Mouse (Mus musculus): ENCODE results near the gene Nubp2.

Nubp2 gene

DNA sequence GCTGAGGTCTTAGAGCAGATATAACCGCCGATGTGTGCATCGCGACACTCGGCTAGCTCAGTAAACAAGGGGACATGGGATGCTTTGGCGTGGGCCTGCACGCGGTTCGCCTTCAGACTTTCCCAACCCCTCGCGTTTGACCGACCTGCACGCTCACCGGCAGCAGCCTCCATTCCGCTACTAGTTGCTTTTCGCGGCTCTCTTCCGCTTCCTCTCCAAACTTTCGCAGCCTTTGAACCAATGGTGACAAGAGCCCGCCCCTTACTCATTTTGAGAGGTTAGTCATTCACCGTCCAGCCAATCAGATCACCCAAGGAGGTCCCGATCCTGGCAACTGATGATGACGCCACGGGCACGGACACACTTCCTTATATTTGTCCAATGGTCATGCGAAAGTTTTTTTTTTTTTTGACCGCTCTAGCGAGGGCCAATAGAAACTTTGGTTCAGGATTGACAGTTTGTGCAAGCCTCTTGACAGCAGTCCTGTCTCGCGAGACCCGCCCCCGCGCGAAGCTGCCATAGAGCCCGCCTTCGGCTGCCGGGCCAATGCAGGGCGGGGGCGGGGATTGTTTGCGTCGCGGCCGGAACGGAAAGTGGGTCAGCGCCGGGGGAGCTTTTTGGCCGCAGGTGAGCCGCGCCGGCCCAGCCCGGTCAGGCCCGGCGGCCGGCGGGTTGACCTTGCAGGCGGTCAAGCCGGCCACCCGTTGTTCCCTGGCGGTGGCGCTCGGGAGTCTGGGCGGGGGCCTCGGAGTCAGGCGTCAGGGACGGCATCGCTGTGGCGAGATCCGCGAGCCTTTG lies at the start of gene Nubp2, which contains the start of gene Spsb3:
Nubp2 (minus strand) TSS at position 216 of the 798 bp plus-strand sequence.
Spsb3 (plus strand) TSS at position 510 of the 798 bp plus-strand sequence.
- peak; percentile 96 for DNase-seq (ENCODE audit: extremely low read depth, insufficient read length, low spot score)

DNA sequence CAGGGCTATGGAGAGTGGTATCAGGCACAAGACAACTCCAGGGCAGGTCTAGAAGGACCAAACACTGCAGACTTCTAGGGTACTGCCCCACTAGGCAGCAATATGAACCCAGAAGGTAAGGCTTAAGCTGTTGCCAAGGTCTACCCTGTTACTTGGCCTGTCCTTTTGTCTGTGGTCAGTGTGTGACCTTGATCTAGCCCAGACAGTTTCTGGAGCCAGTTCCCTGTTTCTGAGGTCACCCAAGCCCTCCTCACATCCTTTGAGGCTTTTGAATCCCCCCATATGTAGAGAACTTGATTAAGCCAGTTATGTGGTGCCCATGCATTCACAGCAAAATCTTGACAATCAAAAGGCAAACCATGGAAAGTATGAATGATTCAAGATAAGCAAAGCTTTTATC lies 49.5 kb upstream of the Nubp2 start:
- no peak for DNase-seq (ENCODE audit: extremely low read depth, insufficient read length, low spot score)

DNA sequence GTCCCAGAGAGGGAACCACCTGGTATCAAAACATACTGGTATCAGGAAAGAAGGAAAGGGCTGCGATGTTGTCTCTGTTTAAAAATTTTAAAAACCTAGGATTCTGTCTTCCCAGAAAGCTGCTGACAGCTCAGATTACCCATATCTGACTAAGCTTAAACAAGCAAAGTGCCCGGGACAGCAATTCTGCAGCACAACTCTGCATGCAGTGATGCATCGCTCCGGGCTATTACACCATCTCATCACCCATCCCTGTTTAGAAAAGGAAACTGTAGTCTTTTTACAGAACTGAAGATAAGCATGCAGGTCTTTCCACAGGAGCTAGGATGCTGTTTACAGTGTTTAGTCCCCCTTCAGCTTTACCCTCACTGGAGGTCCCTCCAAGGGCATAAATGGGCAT lies 48.8 kb upstream of the Nubp2 start:
- DNase-seq (ENCODE audit: extremely low read depth, insufficient read length, low spot score), result no peak

DNA sequence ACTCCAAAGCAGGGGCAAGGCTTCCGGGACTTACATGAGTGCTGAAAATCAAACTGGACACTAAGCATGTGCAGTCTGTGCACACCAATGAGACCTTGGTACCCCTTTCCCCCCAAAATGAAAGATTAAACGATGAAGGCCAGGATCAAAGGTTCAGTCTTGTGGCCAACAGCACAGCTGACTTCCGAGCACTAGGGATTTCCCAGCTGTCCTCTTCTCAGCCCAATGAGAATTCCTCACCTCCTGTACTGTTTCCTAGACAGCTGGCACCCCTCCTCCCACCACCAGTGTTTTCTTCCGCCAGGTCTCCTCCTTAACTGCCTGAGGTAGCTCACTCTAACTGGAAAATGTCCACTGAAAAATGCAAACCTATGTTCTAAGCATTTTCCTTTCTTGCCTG lies 47.0 kb upstream of the Nubp2 start:
- DNase-seq (ENCODE audit: extremely low read depth, insufficient read length, low spot score), result no peak

DNA sequence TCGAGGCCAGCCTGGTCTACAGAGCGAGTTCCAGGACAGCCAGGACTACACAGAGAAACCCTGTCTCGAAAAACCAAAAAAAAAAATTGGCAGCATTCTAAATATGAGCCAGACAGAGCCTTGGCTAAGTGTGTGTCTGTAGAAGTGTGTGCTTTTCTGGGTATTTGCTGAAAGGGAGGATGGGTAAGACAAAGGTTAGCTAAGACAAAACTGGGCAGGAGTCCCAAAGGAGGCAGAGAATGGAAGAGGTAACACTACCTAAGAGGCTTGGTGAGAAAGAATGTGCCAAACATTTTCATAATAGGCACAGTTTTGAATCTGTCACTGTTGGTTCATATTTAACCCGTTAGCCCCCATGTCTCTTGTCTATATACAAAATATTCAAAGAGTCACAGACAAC lies 46.3 kb upstream of the Nubp2 start:
- no peak for DNase-seq (ENCODE audit: extremely low read depth, insufficient read length, low spot score)

DNA sequence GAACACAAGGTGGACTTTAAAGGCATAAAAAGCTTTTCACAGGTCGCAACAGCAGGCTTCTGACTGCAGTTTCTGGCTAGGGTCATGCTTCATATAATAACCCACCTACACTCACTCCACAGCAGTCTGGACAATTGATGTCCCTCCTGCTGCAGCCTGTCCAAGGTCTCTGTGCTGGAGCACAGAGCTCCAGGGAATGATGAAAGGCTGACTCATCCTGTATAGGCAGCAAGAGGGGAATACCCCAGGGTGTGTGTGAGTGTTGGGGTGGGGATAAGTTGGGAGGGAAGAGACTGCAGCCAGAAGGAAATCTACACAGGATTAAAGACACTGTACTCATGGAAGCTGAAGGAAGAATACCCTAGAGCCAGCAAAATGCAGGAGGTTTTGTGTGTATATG lies 43.4 kb upstream of the Nubp2 start:
- DNase-seq (ENCODE audit: extremely low read depth, insufficient read length, low spot score), result peak; percentile 63

DNA sequence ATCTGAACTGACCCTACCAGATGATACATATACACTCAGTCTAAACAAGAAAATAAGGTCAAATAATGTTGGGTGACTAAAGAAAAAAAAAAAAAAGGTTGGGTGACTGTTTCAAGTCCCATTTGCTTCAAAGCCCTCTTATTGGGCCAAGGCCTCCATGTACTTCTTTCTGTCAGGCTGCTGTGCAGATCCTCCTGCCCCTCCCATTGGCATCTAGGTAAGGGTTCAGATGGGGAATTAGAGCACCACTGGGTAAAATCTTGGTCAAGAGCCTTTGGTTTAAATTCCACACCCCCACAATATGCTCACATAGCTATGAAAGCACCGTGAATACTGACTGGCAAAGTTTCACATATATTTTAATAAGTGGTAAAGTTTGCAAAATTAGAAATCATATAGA lies 37.1 kb upstream of the Nubp2 start:
- DNase-seq (ENCODE audit: extremely low read depth, insufficient read length, low spot score), result no peak

DNA sequence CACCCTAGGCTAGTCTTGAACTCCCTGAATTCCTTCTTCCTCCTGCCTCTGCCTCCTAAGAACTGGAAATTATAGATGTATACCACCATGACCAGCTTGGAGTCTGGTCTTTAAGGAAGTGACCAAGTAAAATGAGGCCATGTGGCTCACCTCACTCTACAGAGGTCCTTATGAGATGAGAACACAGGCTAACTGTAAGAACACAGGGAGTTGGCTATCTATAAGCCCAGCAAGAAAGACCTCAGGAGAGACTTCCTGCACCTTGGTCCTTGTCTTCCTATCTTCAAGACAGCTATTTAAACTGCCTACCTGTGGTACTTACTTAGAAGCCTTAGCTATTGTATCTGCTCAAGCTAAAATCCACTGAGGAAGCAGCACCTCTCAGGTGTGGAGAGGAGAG lies 27.8 kb upstream of the Nubp2 start:
- no peak for DNase-seq (ENCODE audit: extremely low read depth, insufficient read length, low spot score)

DNA sequence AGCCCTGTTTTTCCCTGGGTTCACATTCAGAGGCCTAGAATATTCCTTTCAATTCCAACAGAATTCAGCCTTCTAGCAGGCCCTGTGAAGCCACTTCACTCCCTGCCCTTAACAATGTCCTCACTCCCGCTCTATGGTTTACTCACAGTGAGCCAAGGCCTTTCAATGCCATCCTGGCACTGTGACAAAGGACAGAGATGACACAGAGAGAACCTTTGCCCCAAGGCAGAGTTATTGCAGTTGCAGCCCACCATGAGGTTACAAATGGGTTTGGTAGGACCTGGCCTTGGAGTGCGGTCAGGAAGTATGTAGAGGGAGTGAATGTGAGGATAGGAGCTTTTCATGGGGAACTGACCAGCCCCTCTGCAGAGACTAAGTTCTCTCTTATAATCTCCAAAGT lies 21.4 kb upstream of the Nubp2 start:
- no peak for DNase-seq (ENCODE audit: extremely low read depth, insufficient read length, low spot score)

DNA sequence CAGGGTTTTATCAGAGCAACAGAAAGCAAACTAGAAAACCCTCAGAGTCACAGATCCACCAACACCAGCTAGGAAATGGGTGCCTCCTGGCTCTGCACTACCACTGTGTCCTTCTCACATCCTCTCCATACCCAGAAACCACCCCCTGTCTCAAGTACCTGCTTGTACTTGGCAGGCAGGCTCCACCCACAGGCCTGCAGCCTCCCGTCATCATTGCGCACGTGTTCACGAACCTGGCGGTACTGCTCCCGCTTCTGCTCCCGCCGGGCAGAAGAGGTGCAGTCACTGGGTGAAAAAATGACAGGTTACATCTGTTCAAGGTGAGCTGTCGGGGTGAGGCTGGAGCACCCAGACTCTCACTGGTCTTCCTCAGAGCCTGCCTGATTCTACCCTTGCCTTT lies 17.6 kb upstream of the Nubp2 start:
- DNase-seq (ENCODE audit: extremely low read depth, insufficient read length, low spot score), result no peak

DNA sequence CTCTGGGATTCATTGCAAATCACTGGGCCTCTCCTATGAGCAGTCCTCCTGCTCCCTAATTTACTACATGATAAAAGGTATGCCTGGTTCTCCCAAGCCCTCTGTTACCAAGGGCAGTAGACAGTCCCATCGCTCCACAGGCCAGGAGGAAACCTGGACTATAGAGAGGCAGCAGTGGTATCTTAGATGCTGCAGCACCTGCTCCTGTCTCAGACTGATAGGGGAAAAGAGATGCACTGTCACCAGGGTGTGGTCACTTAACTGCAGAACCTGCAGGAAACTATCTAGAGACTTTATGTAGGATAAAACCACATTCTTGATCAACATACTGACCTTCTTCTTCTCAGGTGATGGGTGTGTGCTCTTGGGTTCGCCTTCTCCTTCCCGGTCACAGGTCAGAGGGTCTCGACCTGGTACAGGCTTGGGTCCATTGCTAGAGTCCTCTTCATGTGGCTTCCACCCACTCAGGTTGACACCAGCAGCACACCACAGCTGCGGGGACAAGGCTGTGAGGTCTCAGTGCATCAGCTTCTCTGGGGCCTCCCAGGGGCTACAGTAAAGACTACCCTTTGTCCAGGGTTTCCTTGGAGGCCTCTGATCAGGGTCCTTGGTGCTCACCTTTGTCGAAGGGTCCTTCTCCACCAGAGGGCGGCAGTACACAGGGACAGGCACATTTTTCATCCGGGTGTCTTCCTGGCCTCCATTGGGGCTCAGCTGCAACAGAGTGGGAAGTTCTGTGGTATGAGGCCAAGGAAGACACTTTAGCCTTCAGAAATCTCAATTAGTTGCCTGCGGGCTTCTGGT lies 16.7 kb upstream of the Nubp2 start:
- no peak for DNase-seq (ENCODE audit: extremely low read depth, insufficient read length, low spot score)

DNA sequence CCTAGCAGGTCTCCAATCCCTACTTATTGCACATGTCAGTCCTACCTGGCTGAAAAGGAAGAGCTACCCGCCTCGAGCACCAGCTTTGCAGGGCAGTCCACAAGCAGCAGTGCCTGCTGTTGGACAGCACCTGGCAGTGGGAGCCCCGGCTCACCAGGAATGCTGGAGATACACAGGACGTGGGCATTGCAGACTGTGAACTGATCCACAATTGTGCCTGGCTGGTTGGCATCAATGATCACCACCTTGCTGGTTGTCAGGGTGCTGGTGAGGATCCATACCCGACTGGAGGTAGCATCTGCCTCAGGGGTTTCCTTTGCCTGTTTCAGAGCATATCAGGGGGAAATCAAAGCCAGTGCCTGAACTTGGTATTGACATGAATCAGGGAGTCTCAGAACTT lies 16.0 kb upstream of the Nubp2 start:
- no peak for DNase-seq (ENCODE audit: extremely low read depth, insufficient read length, low spot score)

DNA sequence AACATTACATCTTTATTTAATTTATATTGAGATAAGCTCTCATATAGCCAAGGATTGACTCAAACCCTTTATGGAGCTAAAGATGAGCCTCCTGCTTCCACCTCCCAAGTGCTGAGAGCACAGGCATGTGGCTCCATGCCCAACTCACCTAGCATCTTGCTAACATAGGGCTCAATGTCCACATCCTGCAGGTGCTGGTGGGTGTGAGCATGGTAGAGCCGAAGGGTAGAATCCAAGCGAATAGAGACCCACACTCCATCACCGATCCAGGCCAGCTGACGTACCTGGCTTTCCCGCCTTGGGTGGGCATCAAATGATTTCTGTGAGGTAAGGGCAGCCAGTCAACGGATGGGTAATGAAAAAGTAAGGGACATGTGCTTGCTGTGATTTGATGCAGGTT lies 13.9 kb upstream of the Nubp2 start:
- DNase-seq (ENCODE audit: extremely low read depth, insufficient read length, low spot score), result no peak

DNA sequence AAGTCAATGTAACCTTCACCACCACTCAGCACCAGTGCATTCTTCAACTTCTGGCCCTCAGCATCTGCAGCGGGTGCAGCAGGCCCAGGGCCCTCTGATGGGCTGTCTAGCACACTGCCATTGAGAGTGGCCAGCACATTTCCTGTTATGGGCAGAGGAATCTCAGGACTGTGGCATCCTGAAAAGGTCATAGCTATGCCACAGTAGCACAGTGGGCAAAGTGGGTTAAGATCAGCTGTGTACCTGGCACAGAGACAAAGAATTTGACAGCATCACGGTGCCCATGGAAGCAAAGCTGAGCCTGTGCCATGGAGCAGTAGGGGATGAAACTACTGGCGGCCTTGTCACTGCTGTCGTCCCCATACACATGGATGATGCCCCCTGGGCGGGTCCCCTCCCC lies 13.0 kb upstream of the Nubp2 start:
- DNase-seq (ENCODE audit: extremely low read depth, insufficient read length, low spot score), result no peak

DNA sequence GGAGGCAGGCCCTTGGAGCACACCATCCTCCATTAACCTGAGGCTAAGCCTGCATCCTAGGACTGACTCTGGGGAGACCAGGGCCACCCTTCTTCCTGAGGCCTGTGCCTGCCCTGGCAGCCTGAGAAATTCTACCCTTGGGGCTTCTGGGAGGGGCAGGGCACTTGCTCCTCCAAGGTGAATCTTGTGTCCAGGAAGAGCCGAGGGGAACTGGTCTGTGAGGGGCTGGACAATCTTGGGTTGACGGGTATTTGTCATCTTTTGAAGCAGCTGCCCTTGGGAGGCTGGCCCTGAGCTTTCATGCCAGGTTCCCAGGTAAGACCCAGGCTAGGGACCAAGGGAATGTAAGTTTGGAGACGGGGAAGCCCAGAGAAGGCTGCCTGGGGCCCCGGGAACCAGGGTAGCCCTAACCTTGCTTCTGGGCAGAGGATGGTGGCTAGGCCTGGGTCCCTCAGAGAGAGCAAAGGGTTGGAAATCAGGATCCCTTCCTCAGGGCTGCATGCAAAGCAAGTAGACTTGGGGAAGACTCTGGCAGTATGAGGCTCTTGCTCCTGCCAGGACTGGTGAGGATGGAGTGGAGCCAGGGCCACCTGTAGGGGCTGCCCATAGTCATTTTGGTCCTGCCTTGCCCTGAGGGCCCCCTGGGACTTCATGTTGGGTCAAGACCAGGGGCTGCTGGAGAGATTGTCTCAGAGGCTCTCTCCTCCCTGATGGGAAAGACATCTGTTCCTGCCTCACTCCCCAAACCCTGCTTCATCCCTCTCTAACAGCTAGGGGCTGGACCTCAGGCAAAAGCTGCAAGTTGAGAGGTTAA lies 12.1 kb upstream of the Nubp2 start:
- DNase-seq (ENCODE audit: extremely low read depth, insufficient read length, low spot score), result no peak

DNA sequence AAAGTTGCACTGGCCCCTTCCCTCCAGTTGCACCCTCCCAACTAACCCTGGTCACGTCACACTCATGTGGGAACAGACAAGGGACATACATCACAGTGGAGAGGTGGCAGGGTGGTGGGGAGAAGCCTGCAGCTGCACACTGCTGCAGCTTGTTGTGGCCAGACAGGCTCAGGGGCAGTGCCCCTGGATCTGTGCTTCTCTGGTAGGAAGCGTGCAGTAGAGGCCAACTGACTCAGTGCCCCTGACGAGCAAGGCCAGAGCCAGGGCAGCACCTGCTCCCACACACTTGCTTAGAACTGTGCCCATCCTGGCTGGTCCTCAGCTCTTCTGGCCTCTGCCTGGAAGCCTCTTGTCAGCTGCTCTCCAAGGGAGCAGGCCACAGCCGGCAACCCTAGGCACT lies 11.5 kb upstream of the Nubp2 start:
- DNase-seq (ENCODE audit: extremely low read depth, insufficient read length, low spot score), result no peak

DNA sequence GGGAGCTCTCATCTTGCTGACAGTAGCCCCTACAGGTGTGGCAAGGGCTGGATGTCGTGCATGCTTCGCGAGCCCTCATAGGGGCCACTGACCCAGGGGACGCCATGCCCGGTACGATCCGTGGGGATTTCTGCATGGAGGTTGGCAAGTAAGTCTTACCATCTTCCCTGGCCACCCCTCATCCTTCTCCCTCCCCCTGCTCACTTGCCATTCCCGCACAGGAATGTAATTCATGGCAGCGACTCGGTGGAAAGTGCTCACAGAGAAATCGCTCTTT lies 10.8 kb upstream of the Nubp2 start:
- DNase-seq (ENCODE audit: extremely low read depth, insufficient read length, low spot score), result no peak

DNA sequence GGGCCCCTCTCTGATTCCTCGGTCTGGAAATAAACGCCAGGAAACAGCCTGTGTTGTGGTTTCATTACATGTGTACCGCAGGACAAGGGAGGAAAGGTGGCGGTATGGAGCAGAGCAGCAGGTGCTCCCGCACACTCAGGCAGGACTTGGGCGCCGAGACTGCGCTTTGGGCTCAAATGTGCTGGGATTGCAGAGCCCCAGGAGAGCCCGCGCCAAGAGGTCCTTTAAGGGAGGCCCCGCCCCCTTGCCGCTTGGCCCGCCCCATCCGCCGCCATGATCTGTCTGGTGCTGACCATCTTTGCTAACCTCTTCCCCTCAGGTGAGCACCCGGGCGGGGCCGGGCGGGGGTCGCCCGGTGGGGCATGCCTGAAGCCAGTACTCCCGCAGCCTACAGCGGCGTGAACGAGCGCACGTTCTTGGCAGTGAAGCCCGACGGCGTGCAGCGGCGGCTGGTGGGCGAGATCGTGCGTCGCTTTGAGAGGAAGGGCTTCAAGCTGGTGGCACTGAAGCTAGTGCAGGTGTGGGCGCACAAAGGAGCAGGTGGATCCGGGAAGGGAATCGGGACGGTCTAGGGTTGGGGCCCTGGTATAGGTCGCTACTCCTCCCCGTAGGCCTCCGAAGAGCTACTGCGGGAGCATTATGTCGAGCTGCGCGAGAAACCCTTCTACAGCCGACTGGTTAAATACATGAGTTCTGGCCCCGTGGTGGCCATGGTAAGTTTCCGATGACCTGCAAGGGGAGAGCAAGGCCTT lies 10.3 kb upstream of the Nubp2 start, which contains the start of gene Nme3:
Nme3 (plus strand) TSS at position 260 of the 752 bp plus-strand sequence.
- peak; percentile 72 for DNase-seq (ENCODE audit: extremely low read depth, insufficient read length, low spot score)

DNA sequence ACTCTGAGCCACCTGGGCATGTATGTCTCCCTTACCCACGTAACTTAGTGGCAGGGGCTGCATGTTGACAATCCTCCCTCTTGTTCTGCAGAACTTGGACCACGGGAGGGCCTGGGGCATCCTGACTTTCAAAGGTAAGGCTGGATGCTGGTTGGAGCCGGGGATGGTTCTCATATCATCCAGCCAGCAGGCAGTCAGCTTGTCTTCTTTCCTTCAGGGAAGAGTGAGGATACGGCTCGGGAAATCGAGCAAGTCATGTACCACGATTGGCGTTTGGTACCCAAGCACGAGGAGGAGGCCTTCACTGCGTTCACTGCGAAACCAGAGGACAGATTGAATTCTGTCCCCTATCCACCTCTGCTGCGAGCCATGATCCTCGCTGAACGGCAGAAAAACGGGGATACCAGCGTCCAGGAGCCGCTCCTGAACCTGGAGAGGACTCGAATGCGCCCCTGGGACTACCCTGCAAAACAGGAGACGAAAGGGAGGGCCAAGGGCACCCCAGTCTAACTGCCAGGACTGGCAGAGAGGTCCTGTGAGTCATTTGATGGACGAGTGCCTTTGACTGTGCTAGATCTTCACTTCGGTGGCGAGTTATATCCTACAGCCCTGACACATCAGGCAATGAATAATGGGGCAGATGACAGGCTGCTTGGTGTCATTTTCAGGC lies 9.6 kb upstream of the Nubp2 start:
- DNase-seq (ENCODE audit: extremely low read depth, insufficient read length, low spot score), result peak; percentile 62

DNA sequence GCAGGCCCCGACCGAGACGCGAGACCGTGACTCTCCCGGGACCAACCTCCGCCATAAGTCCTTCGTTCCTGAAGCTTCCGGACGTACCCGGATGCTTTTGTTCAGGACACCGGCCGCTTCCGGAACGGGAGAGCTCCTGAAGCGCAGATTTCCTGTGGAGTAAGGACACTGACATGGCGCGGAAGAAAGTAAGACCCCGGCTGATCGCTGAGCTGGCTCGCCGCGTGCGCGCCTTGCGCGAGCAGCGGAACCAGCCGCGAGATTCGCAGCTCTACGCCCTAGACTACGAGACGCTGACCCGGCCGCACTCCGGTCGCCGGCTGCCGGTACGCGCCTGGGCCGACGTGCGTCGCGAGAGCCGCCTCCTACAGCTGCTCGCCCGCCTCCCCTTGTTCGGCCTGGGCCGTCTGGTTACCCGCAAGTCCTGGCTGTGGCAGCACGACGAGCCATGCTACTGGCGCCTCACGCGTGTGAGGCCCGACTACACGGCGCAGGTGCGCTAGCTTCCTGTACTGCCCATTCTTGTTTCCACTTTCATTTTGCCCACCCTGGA lies 8.9 kb upstream of the Nubp2 start, which contains the start of the genes Eme2 and Mrps34:
Eme2 (minus strand) TSS at position 93 of the 553 bp plus-strand sequence.
Mrps34 (plus strand) TSS at position 122 of the 553 bp plus-strand sequence.
- peak; percentile 89 for DNase-seq (ENCODE audit: extremely low read depth, insufficient read length, low spot score)

Measured in 3134 (cell line).